Mouse (Mus musculus) heart, adult 9 months (tissue): ENCODE measurements around the gene Tyw5.

ENCODE experiments used
- DNase-seq, 2 experiments: peaks; one replicate each; pipeline ENCODE4 v3.0.0; 2022; ENCODE audit warnings: low spot score in 2 of 2

Tyw5 gene

DNA sequence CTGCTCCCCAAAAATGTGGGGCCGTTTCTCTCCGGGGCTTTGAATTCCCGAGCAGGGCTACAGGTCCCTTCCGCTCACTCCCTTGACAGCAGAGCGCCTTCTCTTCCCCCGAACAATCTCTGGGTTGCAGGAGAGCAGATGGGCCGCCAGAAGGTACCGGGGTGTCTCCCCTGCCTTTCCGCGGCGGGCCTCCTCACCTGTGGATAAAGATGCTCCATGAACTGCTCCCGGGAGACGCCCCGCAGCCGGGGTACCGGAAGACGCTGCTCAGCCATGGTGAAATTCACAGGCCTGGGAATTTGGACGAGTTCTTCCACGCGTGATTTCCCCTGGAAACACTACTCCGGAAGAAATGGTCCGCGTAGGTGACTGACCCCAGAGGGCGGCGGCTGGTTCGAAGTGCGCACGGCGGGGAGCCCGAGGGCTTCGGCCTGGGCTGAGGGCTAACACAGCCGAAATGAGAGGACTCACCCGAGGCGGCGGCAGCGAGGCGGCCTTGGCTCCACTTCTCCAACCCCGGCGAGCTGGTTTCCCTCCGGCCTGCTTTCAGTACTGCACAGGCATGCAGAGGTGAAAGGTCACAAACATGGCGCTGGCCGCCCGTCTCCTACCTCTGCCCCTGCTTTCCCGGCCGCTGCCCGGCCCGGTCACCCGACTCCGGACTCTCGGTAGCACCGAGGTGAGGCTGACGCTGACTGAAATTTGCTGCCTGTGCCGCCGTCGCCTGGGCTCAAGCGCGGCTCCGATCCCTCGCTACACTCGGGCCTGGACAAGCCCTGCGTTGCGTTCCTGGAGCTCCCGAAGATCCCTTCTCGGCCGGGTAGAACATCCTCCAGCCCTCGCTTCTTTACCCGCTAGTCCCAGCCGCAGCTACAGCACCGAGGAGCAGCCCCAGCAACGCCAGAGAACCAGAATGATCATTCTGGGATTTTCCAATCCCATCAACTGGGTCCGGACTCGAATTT, at the start of gene Tyw5, which contains the start of gene Maip1:
TSS of gene Tyw5 (minus strand) at position 915 of the 965 bp plus-strand sequence.
TSS of gene Maip1 (plus strand) at position 142 of the 965 bp plus-strand sequence.
- DNase-seq: peak; percentile 73 to 81

DNA sequence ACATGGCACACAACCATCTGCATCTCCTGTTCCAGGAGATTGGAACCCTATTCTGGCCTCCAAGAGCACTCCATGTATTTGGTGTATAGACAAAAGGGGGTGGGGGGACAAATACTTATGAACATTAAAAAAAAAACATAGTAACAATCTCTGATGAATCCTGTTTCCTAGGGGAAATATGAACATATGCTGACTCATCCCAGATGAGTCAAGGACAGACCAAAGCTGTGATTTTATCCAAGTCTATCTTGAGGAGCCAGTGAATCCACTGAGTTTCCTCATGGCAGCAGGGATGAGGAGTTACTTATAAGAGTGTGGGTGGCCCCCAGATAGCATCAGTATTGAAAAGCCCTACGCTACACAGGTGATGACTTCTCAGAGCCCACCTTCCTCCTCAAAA, 43.3 kb upstream of the Tyw5 start:
- DNase-seq: no peak

DNA sequence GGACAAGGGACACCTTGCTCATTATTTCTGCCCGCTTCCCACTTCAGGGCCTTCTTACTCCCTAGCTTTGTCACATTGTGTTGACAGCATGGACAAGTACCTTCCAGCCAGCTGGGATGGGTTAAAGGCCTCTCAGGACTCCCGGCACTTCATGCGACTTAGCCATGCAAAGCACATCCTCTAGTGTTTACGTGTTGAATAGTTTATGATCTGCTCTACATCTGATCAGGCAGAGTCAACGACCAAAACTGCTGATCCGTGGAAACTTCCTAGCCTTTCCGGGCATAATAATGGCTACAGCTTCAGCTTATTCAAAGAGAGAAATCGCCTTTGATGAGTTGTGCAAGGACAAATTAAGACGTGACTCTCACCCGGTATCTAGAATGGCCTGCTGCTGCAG, 38.8 kb upstream of the Tyw5 start:
- no peak for DNase-seq

DNA sequence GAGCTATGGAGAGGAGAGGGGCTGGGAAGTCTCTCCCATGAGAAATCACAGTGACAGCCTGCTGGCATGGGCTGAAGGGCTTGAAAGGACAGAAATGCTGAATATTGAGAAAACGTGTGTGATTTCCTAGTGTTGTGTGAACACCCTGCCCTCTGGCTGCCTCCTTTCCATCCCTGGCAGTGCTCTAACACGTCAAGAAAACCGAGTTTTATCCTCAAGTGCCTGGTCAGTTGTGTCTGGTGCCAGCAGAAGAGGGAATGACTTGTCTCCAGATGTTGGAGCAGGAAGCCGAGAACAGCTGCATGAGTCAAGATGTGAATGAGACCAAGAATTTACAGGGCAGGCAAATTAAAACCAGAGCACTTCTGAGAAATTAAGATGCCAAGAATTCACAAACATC, 33.9 kb upstream of the Tyw5 start:
- peak in 1 of 2 experiments; percentile 58 for DNase-seq

DNA sequence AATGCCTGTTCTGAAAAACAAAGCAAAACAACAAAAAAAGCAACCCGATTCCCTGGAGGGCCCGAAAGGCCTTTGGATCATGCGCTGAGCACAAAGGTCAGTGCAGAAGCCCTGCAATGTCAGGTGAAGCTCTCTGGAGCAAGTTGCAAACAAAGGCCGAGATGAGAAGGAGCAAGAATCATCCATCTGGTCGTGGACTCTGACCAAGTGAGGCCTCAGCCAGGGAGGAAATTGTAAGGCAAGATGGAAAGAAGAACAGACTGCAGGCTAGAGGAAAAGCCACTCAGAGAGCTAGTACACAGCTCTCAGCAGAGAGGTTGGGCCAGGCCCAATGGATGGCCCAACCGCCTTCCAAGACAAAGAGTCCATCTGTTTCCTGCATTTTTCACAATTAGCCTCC, 32.1 kb upstream of the Tyw5 start:
- peak in 1 of 2 experiments; percentile 15 for DNase-seq

DNA sequence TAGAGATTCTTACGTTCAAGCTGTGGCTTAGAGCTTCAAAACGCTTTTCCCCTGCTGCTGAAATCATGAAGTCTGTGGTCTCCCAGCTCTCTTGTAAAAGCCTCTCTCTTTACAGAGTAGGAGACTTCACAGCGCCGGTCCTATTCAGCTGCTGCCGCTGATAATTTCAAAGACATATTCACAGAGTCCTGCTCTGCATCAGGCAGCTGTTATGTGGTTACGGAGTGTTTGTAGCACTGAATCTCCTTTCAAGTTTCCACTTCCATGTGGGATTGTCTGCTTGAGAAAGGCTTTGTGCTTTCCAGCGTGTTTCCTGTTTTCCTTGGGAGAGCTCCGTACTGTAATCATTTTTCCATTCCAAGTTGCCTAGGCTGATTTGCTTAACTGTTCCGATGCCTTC, 30.1 kb upstream of the Tyw5 start:
- peak; percentile 50 to 73 for DNase-seq

DNA sequence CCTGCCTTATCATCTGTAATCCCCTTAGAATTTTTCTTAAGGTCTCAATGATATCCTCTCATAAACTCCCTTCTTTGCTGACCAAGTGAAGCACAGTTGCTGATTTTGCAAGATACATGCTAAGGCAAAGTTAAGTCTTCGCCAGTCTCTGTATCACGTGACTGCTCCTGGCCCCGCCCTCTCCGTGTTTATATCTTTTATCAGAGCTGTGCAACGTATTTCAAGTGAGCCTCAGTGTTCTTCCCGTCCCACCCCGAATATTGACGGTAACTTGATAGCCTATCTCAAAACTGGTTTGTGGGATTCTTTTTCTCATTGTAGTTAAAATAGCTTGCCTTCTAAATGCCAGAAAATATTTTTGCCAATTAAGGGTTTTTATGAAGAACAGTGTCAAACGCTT, 29.5 kb upstream of the Tyw5 start:
- peak; percentile 62 to 66 for DNase-seq

DNA sequence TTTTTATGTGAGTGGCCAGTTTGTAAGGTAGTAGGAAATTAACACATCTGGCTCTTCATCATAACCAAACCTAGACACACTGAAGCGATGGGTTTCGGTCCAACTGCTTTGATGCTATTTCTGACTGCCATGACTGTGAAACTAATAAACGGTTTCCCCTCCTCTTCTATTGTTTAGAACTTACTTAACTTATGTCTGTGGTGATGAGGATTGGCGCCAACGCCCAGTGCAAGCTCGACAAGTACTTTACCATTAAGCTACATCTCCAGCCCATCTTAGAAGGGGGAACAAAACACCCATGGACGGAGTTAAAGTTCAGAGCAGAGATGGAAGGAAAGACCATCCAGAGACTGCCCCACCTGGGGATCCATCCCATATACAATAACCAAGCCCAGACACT, 26.2 kb upstream of the Tyw5 start:
- peak in 1 of 2 experiments; percentile 60 for DNase-seq

DNA sequence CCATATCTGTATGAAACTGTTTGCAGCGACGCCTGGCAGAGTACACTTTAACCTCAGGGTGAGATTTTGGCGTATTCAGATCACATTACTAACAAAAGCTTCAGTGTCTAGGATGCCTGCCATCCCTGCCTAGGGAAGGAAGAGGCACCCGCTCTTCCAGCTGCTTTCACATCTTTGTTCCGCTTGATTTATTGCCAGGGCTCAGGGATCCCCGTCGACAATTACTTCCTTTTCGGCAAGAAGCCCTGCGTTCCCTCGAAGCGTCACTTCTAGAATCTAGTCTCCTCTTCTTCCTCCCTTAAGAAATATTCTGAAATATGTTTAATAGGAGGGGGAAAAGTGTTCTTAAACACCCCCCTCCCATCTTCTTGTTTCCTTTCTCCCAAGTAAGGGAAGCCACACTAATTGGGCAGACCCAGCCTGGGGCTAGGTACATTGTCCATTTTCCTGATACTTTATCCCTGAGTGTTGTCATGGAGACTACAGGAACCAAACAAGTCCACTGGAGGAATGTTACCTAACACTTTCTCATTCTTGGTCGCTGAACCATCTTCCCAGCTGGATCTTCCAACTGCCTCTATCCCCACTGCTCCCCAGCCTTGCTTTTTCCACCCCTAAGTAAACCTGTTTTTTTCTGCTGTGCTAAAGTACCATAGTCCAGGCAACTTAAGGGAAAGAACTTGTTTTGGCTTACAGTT, 23.0 kb upstream of the Tyw5 start:
- peak; percentile 51 to 70 for DNase-seq

DNA sequence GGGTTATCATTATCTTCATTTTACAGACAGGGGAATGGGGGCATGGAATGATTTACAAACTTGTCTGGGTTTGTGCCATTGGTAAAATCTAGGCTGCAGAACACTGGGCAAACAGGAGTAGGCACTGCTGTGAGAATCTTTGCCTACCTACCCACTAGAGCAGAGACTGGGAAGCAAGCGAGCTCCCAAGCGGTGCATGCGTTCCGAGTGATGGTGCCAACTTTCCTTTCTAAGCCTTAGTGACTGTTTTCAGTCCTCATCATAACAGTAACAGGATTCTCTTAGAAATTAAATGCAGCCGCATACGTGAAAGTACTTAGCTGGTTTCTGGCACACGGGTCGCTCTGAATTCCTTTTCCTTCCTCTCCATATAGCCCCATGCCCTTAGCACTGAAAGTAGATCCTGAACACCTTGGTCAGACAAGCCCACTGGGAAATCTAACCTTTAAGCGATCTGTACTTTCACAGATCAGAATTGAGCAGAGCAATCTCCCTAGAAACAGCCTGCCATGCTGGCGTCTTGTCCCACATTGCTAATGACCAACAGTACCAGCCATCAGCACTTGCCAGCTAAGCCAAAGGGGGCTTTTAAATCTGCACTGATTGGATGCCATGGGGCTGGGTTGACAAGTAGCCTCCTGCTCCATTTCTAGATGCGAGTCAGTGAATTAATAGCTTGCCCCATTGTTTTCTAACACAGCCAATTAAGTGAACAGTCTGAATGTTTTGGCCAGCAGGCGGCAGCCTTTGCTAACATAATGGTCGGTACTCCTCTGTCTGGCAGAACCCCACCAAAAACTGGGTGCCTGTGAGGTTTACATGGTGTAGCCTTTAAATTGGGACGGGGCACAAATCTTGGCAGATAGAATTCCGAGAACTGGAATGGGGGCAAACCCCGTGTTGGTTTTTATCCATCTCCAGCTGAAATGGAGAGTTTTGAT, 21.7 kb upstream of the Tyw5 start:
- DNase-seq: peak; percentile 67 to 89

DNA sequence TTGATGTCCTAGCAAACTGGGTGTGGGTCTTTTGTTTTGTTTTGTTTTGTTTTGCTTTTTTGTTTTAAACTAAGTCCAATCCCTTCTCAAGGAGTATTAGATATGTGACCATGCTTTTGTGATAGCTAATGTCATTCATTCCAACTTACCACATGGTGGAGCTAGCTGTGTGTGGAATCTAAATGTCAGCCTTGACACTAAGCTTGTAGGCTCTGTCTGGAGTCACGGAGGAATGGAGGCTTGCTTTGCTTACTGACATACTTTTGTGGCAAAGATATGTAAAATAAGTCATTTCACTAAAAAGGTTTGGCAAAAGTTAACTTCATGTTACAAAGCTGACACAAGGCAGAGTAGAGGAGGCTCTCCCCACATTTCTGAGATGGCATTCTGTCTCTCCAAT, 16.8 kb upstream of the Tyw5 start:
- no peak for DNase-seq

DNA sequence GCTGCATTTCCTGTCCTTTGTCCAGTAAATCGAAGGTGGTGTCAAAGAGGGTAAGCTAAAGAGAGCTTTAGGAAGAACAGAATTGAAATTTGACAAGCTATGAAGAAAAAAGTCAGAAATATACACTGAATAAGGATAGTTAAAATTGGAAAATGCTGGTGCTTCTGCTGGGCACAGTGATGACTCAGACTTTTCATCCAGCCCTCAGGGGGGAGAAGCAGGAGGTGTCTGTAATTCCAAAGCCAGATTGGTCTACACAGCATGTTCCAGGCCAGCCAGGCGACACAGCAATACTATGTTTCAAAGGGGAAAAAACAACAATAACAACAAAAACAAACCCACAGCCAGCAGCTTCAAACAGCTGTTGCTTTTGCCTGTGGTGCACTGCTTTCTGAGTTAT, 6.5 kb upstream of the Tyw5 start:
- DNase-seq: no peak

DNA sequence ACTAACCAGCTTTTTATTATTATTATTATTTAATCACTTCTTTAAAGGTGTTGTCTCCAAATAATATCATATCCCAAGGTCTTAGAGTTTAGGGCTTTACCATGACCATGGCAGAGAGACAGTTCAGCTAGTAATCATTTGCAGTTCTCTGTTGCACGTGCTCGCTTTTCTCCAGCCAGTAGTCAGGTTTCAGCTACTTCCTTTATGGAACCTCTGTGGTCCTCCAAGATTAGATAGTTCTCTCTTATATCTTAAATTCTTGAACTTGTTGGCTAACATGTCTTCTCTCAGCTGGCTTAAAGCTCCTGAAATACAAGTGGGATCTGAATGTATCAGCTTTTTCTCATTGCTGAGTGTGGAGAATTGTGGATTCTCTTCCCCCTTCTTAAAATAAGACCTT, 2.1 kb upstream of the Tyw5 start:
- no peak for DNase-seq

DNA sequence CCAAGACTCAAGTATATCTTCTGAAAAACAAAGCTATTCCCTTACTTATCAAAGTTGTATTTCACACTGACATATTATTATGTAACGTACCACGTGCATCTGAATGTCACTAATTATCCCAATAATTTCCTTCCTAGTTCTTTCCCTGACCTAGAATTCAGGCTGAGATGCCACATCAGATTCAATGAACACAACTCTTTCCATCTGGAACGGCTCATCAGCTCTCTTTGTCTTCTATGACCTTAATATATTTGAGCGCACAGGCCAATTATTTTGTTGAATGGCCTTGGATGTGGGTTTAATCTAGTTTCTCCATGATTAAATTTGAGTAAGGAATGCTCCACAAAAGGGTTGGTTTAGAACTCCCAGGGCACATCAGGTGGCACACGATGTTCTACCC, 4.8 kb downstream of the Tyw5 start:
- DNase-seq: no peak

DNA sequence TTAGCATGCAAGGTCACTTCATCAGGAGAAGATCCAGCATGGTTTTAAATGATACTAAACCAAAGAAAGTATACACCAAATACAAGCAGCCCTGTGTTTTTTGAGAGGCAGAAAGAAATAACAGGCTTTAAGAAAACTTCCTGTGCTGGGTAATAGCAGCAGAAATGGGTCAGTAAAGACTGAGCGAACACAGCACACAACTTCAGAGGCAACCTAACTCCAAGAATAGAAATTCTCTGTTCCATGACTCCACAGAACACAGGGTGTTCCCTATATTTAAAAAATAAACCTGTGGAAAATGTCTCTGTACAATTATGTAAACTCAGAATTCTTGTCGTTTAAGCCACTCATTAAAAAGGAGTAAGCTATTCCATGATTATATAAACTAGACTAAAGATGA, 6.0 kb downstream of the Tyw5 start:
- DNase-seq: no peak

DNA sequence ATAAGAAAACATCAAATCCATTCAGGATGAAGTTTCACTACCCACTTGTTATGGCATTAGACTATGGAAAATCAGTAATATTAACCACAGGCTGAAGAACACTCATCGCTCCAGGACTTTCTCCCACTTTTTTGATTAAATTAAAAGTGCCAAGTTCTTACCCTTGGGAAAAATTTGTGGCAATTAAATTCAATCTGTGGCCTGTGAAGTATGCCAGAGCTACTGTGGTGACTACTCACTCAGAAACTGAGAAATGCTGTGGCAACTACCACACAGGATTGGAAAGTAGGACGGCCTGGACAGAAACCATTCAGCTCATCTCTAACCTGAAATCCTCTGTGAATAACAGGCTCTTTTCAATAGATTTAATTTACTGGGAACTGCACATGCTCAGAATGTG, 6.6 kb downstream of the Tyw5 start:
- no peak for DNase-seq

DNA sequence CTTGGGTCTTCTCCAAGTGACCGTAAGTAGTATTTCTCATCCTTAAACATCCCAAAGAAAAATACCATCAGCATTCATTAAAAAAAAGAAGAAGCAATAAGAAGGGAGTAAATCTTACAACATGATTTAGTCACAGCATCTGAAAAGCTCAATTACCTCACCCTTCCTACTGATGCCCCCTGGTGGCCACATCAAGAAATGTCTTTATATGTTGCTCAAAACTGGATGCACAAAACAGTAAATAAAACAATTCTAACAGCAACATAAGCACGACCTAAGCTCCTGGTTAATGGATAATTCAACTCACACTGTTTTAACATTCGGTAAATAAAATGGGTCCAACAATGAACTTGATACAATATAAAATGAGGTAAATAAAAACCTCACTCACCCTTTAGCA, 12.8 kb downstream of the Tyw5 start:
- peak in 1 of 2 experiments; percentile 25 for DNase-seq

DNA sequence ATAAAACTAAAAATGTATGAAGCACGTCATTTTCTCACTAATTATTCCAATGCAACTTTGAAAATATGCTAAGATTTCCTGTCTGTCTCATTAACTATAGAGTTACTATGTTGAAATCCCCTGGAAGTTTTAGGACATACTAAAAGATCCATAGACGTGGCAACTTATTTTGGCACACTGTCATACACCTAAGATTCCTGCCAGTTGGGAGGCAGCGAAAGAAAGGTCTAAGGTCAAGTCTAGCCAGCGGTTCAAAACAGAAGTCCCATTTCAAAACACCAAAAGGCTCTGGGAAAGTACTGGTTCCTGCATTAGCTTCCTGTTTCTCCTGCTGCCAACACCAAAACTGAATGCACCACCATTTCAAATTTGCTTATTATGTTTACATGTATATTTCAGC, 14.5 kb downstream of the Tyw5 start:
- no peak for DNase-seq

DNA sequence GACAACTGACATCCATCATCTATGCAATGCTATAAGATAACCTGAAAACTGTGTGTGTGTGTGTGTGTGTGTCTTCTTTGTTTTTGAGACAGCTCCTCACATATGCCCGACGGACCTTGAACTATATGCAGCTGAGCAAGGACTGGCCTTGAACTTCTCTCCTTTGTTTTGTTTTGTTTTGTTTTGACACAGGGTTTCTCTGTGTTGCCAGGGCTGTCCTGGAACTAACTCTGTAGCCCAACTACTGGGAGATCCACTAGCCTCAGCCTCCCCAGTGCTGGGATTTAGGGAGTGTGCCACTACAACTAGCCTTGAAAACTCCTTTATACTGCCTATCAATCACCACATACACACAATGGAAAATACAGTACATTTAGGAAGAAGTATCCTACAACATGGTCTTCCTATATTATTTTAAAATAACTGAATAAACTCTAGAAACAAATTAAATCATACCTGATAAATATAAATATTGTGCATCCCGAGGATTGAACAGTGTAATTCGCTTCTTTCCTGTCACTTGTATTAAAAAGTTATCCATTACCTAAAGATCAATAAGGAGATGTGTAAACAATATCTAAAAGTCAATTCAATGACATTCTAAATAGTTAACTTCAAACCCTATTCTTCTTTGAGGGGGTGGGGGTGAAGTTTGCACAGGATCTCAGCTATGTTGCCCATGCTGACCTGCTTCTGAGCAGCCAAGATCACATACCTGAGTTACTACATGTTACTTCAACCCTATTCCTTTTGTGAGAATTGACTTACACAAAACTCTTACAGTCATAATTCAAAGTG, 15.7 kb downstream of the Tyw5 start:
- DNase-seq: no peak

DNA sequence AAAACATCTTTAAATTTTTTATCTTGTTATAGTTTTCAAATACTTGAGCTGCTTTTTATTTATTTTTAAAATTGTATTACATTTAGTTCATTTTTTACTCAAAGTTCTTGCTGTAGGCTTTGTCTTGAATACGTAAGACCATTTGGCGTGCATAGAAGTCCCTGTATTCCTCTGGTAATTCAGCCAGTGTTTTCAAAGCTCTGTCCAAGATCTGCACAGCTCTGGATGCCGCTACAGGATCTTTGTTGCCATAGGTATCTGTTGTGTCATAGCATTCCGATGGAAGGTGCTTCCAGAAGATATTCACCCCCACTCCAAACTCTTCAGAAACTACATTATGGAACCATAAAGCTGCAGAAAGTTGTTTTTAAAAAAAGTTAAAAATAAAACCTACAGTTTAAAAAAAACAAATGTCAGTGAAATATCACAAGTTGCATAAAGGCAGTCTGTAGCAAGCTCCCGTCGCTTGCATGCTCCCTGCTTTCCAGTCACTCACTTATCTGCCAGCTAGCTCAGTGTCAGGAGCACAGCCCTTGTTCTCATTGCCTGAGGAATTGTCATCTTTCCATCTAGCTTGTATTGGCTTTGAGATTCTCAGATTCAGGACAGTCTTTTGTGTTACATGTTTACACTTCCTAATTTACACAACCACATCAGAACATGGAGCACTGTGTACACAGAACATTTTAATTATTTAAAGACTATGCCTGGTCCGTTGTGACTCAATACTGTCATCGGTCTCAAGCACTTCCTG, 18.3 kb downstream of the Tyw5 start:
- DNase-seq: no peak
